Mouse (Mus musculus) limb, embryonic 15.5 days (tissue): ENCODE data around the gene Atf1. TPM values are rescaled to one million over a fixed set of nuclear protein-coding genes. Genes with fewer than 3 reads are reported as not detected.
A peak's percentile ranks its signal among the peaks of the same experiment; 100 is the strongest.

Experiments used
- ATAC-seq: fragments of 200-750 bp; cut with Nextera tagmentation; 2 replicates; pipeline ENCODE4 v1.8.0; 2017; ENCODE audit warnings: low read depth, moderate TSS enrichment; ENCODE audit not compliant: insufficient number of reproducible peaks, low FRiP score, low TSS enrichment
- H3K27ac ChIP-seq: fragments of 300-500 bp; sonication (generic); 2 replicates; pipeline ENCODE4 v1.5.1; 2015; ENCODE audit warnings: moderate library complexity, mild to moderate bottlenecking, inconsistent platforms
- H3K27me3 ChIP-seq: fragments of 300-500 bp; sonication (generic); 2 replicates; pipeline ENCODE4 v1.6.1; 2015; ENCODE audit warnings: inconsistent platforms
- H3K36me3 ChIP-seq: fragments of 300-500 bp; sonication (generic); 2 replicates; pipeline ENCODE4 v1.6.1; 2015; ENCODE audit warnings: inconsistent platforms
- H3K4me1 ChIP-seq: fragments of 300-500 bp; sonication (generic); 2 replicates; pipeline ENCODE4 v1.6.1; 2015; ENCODE audit warnings: inconsistent platforms
- H3K4me2 ChIP-seq: fragments of 300-500 bp; sonication (generic); 2 replicates; pipeline ENCODE4 v1.6.1; 2015; ENCODE audit warnings: mild to moderate bottlenecking, inconsistent platforms
- H3K4me3 ChIP-seq: fragments of 300-500 bp; sonication (generic); 2 replicates; pipeline ENCODE4 v1.5.1; 2015; ENCODE audit warnings: mild to moderate bottlenecking, inconsistent platforms
- H3K9ac ChIP-seq: fragments of 300-500 bp; sonication (generic); 2 replicates; pipeline ENCODE4 v1.6.1; 2015; ENCODE audit warnings: inconsistent platforms
- H3K9me3 ChIP-seq: fragments of 300-500 bp; sonication (generic); 2 replicates; pipeline ENCODE4 v1.6.1; 2016; ENCODE audit warnings: inconsistent platforms
- WGBS: fragments of 180-500 bp; shearing (Covaris S2); methylation state at CpG from one replicate; pipeline ENCODE4 v1.1.7; 2015; 5-methylcytosine and 5-hydroxymethylcytosine counted together
- polyA plus RNA-seq: library from polyadenylated mRNA; unstranded; fragments of >200 nt; fragmentation: Nextera tagmentation; extraction: Ambion mirVana; gene quantifications from 2 replicates; pipeline ENCODE4 v1.2.1, GENCODE M21; 2015

The Atf1 gene
- polyA plus RNA-seq, 1 experiment from 2014 or later, result 45.8 TPM

DNA sequence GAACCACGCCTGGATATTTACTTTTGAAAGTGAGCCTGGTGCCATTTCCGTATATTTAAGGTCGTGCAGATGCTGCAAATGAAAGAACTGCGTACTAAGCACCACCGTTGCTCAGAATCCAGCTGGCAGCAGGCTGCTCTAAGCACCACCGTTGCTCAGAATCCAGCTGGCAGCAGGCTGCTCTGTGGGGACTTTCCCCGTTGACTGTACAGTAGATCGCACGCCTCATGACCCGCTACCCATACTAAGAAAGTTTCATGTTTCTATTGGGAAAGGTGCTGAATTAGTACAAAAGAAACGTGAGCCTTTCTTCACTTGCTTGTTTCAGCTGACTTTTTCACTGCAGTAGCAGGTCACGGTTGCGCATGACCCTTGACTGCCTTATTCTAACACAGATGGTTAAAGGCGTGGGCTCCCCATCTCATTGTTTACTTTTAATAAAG lies 38.6 kb upstream of the Atf1 start:
- no peak for ATAC-seq
- H3K9me3 ChIP-seq, result no peaks in the 10 kb centered on the region
- no peak overlapping the region for H3K4me2 ChIP-seq
- H3K27me3 ChIP-seq, result no peaks in the 10 kb centered on the region
- no peaks in the 10 kb centered on the region for H3K4me1 ChIP-seq
- peaks cover 81% of the 10 kb centered on the region for H3K36me3 ChIP-seq
- no peak overlapping the region for H3K4me3 ChIP-seq
- H3K27ac ChIP-seq, result no peak overlapping the region
- H3K9ac ChIP-seq, result no peak overlapping the region
- WGBS, result 66% methylated on average over 14 of the region's 14 CpGs

DNA sequence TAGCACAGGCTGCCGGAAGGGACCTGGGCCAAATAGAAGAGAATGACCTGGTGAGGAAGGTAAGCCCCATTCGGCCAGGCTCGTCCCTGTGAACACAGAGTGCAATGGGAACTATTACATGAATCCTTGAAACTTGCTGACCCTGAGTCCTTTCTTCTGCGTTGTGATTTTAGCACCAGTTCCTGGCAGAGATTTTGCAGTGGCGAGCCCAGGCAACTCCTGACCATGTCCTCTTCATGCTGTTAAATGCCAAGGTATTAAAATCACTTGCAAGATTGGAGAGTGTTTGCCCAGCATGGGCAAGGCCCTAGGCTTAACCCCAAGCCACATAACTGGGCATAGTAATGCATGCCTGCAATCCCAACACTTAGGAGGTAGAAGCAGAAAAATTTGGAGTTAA lies 37.5 kb upstream of the Atf1 start:
- ATAC-seq, result no peak
- WGBS, result 91% methylated on average over 5 of the region's 5 CpGs

DNA sequence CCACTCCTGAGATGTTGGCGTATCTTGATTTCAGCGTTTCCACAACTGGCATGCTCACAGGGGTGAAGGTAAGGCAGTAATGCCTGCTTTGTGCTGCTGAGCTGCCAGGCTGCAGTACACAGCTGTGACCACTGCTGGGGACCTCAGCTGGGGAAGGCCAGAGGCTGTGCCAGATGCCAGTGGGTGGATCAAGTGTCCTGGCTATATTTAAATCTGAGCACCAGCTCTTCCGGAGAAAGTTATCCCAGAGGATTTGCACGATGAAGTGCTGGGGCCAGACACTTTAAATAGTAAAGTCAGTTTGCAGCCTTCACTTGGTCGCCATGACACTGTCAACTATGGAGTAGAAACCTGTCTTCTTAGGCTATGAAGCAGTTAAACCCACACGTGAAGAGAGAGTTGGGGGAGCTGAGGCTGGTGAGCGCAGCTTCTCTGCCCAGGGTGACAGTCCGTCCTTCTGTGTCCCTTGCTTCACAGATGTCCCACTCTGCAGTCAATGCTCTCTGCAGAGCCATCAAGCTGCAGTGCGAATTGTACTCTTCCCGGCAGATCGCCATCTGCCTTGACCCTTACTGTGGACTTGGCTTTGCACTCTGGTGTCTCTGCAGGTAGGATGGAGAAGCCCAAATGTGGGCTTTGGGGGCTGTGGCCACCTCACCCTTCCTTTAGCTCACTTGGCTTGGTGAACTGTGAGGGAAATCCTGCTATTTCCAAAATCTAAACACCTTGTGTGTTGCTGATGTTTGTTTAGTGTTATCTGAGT lies 28.5 kb upstream of the Atf1 start:
- WGBS, result 82% methylated on average over 11 of the region's 11 CpGs
- H3K4me1 ChIP-seq, result peaks cover 10% of the 10 kb centered on the region
- H3K27me3 ChIP-seq, result no peaks in the 10 kb centered on the region
- H3K4me2 ChIP-seq, result no peak overlapping the region
- no peak overlapping the region for H3K4me3 ChIP-seq
- no peak overlapping the region for H3K9ac ChIP-seq
- H3K27ac ChIP-seq, result peak overlapping the region; percentile 22
- ATAC-seq, result peak; percentile 36; the same call in 1 of the 2 replicates
- H3K36me3 ChIP-seq, result peaks cover 70% of the 10 kb centered on the region
- no peaks in the 10 kb centered on the region for H3K9me3 ChIP-seq

More for the DNA sequence above, 37.5 kb upstream of the Atf1 start:
- Histone ChIP-seq H3K36me3 (peaks cover 80% of the 10 kb centered on the region), H3K9ac (no peak overlapping the region), H3K4me2 (no peak overlapping the region), H3K9me3 (no peaks in the 10 kb centered on the region), H3K27me3 (no peaks in the 10 kb centered on the region), H3K27ac (no peak overlapping the region), H3K4me3 (no peak overlapping the region), H3K4me1 (no peaks in the 10 kb centered on the region)

DNA sequence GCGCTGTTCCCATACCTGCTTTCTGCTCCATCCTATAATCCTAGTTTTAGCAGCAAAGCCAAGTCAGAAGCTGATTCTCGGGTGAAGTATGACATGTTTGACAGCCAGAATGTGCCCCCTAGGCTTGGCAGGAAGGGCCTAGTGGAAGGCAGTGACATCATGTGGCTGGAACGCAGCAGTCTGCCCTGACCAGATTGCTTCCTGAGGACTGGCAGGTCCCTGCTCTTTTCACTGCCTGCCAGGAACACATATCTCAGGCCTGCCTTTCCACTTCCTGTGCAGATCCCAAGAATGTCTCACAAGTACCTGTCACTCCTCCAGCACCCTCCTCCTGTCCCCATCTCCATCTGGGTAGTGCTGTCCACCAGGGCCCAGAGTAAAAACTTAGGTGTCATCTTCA lies 27.8 kb upstream of the Atf1 start:
- 58% methylated on average over 3 of the region's 3 CpGs for WGBS
- H3K36me3 ChIP-seq, result peaks cover 68% of the 10 kb centered on the region
- H3K27ac ChIP-seq, result peak overlapping the region; percentile 22

DNA sequence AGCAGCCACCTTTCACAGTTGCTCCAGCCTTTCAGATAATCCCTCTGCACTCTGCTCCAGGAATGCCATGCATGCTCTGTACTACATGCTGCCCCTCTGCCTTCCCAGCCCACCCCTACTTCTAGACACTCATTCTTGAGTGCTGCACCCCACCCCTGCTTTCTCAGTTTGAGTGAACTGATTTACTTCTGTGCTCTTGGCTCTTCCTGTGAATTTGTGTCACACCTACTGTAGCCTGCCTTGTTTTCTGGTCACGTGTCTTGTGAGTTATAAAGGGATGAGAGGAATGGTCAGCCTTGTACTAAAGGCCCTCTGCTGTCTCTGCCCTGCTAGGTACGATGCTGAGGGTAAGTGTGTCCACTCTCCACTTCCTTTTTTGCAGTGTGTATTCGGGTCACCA lies 25.8 kb upstream of the Atf1 start:
- Histone ChIP-seq H3K9ac (no peak overlapping the region), H3K36me3 (peaks cover 71% of the 10 kb centered on the region), H3K27ac (no peak overlapping the region), H3K4me2 (no peak overlapping the region), H3K9me3 (no peaks in the 10 kb centered on the region), H3K4me3 (no peak overlapping the region), H3K27me3 (no peaks in the 10 kb centered on the region), H3K4me1 (peaks cover 10% of the 10 kb centered on the region)
- no peak for ATAC-seq
- WGBS, result 92% methylated on average over 3 of the region's 3 CpGs

More for the DNA sequence above, 27.8 kb upstream of the Atf1 start:
- Histone ChIP-seq H3K9ac (no peak overlapping the region), H3K4me3 (no peak overlapping the region), H3K4me1 (peaks cover 10% of the 10 kb centered on the region), H3K9me3 (no peaks in the 10 kb centered on the region), H3K27me3 (no peaks in the 10 kb centered on the region), H3K4me2 (no peak overlapping the region)
- ATAC-seq, result 0 out of 2 replicates have a peak, but pooled peaks have one; percentile 40

DNA sequence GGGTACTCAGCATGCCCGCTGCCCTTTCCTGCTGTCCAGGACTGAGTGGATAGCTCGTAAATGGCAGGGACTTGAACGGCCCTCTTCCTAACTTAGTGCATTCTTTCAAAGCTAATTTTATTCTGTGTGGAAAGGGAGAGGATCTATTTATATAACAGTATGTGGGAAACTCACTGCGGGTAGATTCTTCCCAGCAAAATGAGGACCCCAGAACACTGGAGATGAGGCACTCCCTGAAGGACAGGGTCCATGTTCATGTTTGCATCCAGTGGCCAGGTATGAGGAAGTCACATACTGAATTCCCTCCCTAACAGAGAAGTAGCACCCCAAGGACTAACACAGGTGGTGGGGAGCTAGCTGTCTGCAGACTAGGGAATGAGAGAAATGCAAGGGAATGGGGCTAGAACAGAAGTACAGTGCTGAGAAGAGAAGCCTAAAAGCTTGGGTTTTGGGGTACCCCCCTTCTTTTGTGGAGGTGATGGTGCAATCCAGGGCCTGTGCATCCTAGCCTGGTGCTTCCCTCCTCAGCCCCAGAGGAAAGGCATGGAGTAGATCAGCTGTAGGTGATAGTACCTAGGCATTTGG lies 25.1 kb upstream of the Atf1 start:
- H3K4me2 ChIP-seq, result no peak overlapping the region
- no peaks in the 10 kb centered on the region for H3K9me3 ChIP-seq
- H3K9ac ChIP-seq, result no peak overlapping the region
- H3K4me1 ChIP-seq, result peaks cover 10% of the 10 kb centered on the region
- no peak for ATAC-seq
- H3K27me3 ChIP-seq, result no peaks in the 10 kb centered on the region
- 71% methylated on average over 4 of the region's 4 CpGs for WGBS
- no peak overlapping the region for H3K4me3 ChIP-seq
- peaks cover 72% of the 10 kb centered on the region for H3K36me3 ChIP-seq
- H3K27ac ChIP-seq, result no peak overlapping the region

DNA sequence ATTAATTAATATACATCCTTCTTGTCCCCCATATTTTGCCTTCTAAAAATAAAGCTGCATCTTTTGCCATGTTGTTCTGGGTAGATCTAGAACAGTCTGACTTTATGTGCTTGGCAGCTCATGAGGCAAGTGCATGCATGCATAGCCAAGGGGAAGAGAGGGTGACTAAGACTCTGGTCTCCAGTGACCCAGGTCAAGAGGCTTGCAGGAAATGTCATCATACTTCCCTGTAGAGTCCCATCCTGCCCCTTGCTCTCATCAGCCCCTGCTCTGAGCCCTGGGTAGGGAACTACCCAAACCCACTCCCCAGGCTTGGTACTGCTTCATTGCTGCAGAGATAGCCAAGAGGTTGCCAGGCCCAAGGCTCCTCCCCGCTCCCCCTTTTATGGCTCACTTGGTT lies 23.0 kb upstream of the Atf1 start:
- Histone ChIP-seq H3K36me3 (peaks cover 77% of the 10 kb centered on the region), H3K9ac (no peak overlapping the region), H3K9me3 (no peaks in the 10 kb centered on the region), H3K4me3 (no peak overlapping the region), H3K4me1 (peaks cover 5% of the 10 kb centered on the region), H3K4me2 (no peak overlapping the region), H3K27me3 (no peaks in the 10 kb centered on the region), H3K27ac (no peak overlapping the region)
- no peak for ATAC-seq
- WGBS, result 93% methylated on average over 1 of the region's 1 CpGs

DNA sequence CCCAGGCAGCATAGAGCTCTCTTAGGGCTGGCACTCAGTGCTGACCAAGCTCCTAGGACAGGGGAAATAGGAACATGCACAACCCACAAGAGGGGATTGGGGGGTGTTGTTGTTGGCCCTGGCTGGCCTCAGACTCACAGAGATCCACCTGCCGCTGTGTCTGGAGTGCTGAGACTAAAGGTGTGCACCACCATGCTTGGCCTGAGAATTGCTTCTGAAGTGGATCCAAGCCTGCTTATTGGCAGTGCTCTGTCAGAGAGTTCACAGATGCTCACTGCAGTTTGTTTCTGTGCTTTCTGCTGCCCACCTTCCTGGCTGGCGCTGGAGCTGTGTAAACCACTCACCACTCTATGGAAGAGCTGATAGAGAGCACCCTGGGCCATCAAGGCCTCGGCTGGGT lies 17.6 kb upstream of the Atf1 start:
- WGBS, result 92% methylated on average over 3 of the region's 3 CpGs
- no peak for ATAC-seq
- H3K9me3 ChIP-seq, result no peaks in the 10 kb centered on the region
- no peak overlapping the region for H3K27ac ChIP-seq
- H3K4me3 ChIP-seq, result no peak overlapping the region
- peaks cover 92% of the 10 kb centered on the region for H3K36me3 ChIP-seq
- no peak overlapping the region for H3K4me2 ChIP-seq
- H3K9ac ChIP-seq, result no peak overlapping the region
- no peaks in the 10 kb centered on the region for H3K27me3 ChIP-seq
- no peaks in the 10 kb centered on the region for H3K4me1 ChIP-seq

DNA sequence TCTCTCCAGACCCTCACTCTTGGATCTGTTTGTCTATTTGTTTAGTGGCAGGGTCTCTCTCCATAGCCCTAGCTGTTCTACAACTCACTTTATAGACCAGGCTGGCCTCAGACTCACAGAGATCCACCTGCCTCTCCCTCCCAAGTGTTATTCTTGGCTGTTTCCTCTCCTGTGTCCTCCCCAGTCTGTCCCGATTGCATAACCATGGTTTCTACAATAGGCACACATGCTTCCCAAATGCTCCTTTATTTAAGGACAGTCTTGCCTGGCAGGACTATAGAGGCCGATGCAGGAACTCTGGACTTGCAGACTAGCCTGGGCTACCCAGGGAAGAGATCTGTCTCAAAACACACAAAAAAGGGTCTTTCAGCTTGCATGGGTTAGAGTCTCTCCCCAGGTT lies 14.3 kb upstream of the Atf1 start:
- ATAC-seq, result no peak
- Histone ChIP-seq H3K4me1 (no peaks in the 10 kb centered on the region), H3K36me3 (peaks cover 81% of the 10 kb centered on the region), H3K4me3 (no peak overlapping the region), H3K9ac (no peak overlapping the region), H3K27me3 (no peaks in the 10 kb centered on the region), H3K9me3 (no peaks in the 10 kb centered on the region), H3K4me2 (no peak overlapping the region), H3K27ac (no peak overlapping the region)
- WGBS, result 82% methylated on average over 2 of the region's 2 CpGs

DNA sequence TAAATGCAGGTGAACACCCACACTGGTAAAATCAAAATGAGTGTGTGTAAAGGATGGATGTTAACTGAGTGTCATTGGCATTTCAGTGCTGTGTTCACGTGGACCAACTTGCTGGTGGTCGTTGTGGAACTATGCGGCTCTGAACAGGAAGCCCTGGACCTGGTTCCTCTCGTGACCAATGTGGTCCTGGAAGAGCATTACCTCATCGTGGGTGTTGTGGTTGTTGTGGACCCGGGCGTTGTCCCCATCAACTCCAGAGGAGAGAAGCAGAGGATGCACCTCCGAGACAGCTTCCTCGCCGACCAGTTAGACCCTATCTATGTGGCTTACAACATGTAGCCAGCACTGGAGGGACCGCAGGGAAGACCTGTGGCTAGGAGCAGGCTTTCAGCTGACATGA lies 12.5 kb upstream of the Atf1 start:
- no peak for ATAC-seq
- Histone ChIP-seq H3K27me3 (no peaks in the 10 kb centered on the region), H3K4me3 (no peak overlapping the region), H3K9me3 (no peaks in the 10 kb centered on the region), H3K9ac (no peak overlapping the region), H3K4me1 (no peaks in the 10 kb centered on the region), H3K27ac (no peak overlapping the region), H3K4me2 (no peak overlapping the region), H3K36me3 (peaks cover 66% of the 10 kb centered on the region)
- 86% methylated on average over 11 of the region's 11 CpGs for WGBS

DNA sequence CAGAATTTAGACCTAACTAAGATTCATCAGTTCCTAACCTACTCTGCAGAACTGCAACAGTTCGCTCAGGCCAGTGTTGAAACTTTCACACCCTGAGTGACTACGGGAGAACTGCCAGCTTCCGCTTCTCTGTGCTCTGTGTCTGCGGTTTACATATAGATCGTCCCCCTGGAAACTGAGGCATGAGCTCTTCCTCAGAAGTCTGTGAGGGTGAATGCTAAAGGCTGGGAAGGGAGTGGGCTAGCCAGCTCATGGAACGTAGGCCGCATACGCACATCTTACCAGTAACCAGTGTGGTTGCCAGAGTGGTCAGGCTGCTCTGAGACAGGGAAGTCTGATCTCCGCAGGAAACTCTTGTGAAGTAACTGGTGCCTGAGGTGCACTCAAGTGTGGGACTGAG lies 11.4 kb upstream of the Atf1 start:
- no peak for ATAC-seq
- H3K4me2 ChIP-seq, result no peak overlapping the region
- H3K9me3 ChIP-seq, result no peaks in the 10 kb centered on the region
- no peaks in the 10 kb centered on the region for H3K4me1 ChIP-seq
- H3K36me3 ChIP-seq, result peaks cover 56% of the 10 kb centered on the region
- no peaks in the 10 kb centered on the region for H3K27me3 ChIP-seq
- no peak overlapping the region for H3K27ac ChIP-seq
- WGBS, result 90% methylated on average over 9 of the region's 9 CpGs
- no peak overlapping the region for H3K9ac ChIP-seq
- no peak overlapping the region for H3K4me3 ChIP-seq

DNA sequence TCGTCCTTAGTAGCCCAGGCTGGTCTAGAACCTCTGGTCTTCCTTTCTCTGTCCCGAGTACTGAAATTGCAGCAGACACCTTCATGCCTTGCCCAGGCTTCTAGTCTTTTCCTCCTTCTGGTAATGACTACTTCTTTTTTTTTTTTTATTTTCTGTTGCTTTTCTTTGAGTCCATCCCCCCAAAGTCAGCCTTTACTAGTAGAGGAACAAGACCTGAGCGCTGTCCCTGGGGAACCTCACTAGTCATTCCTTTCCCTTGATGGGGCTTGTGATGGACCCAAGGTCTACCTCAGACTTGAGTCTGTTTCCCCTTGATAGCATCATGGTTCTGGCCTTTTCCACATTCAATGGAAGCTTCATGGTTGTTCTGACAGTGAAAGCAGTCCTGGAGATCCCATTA lies 9.6 kb upstream of the Atf1 start:
- Histone ChIP-seq H3K9ac (no peak overlapping the region), H3K4me1 (no peaks in the 10 kb centered on the region), H3K27ac (no peak overlapping the region), H3K27me3 (no peaks in the 10 kb centered on the region), H3K9me3 (no peaks in the 10 kb centered on the region), H3K4me2 (no peak overlapping the region), H3K36me3 (peaks cover 40% of the 10 kb centered on the region), H3K4me3 (no peak overlapping the region)
- ATAC-seq, result no peak
- WGBS, result 95% methylated on average over 3 of the region's 3 CpGs
